Mouse (Mus musculus): ENCODE measurements around the gene Snai1.

The Snai1 gene

DNA sequence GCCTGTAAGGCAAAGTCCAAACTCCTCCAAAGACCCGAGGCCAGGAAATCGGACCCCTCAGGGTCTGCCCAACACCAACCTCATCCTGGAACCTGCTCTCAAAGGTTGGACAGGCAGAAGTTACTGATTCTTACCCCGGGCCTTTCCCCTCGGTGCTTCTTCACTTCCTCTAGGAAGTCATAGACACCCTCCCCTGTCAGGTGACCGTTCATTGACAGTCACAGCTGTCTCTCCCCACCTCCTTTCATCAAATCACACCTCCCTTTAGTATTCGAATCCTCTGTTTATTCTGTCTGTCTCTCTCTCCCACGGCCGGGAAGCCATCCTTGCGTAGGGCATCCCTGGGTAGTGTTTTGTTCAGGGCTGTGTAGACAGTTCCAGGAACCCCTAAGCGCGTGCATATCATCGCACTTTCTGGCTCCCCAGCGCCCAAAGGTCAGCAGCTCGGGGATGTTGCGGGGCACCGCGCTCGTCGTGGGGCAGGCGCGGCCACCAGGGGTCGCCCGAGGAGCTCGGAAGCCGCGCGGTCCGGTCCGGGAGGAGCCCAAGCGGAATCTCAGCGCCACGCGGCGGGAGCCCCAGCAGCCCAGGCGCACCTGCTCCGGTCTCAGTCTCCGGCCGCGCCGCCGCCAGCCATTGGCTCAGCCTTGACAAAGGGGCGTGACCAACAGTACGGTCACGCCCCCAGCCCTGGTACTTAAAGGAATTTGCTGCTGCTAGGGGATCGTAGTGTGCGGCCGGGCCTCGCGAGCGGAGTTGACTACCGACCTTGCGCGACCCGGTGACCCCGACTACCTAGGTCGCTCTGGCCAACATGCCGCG, at the start of gene Snai1:
Snai1 (plus strand) TSS at position 720 of the 822 bp plus-strand sequence.
- peak; percentile 73 for DNase-seq (ENCODE audit: low spot score)

DNA sequence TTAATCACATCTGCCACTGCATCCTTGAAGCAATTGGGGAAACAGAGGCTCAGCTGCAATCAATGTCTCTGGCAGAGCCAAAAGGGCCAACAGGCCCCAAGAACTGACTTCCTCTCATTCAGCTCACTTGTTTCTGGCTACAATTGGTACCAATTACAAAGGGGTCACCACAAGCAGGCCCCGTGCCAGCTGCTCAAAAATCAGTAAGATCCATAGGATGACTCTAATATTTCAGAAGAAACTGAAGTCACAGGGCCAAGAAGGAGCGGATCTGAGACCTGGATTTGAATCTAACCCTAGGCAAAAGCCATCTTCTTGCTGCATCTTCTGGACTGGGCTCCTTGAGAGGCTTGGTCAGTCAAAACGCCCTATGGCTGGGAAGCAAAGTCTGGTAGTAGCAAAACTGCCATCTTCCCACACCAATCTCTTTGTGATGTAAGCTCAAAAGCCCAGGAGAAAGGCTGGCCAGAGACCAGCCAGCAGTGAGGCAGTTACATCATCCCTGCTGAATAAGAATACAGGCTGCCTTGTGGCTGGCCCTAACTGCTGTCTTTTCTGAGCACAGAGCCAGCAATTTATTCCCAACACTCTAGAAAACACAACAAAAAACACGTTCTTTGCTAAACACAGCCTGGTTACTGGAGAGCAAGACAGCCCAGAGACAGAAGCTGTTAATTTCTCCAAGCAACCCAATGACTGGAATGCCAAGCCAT, 47.0 kb upstream of the Snai1 start:
- no peak for DNase-seq (ENCODE audit: low spot score)

DNA sequence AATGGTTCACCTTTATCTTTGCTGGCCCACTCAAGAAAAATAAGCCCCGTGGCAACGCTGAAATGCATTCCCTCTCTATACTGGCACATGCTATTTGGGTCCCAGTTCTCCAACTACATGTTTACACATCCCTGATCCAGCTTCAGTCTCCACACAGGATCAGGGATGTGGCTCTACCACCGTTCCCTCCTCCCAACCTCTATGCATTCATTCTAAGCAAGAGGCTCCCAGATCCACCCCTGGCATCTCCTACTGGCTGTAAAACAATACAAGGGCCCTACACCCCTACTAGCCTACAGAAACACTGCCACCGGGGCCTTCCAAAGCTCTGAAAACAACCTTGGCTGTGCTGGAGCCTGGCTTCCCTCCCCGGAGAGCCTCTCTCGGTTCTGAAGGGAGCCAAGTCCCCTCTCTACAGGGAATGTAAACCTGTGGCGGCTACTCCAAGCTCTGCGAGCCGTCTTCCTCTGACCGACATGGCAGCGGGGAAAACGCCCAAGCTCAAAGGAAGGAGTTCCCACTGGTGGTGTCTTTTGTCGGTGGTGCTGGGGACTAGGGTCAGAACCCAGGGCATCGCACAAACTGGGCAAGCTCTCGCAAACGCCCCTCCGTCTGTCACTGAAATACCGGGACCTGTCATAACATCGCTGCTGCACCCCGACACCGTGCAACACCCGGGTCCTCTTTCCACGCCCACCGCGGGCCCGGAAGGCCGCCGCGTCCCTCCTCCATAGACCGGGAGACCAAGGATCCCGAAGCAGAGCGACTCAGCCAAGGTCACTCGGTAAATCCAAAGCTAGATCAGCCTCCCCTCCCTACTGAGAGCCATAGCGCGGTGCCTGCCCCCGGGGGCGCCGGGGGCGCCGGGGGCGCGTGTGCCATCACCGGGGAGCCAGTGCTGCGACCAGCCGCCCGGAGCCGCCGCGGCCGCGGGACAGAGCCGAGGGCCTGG, 46.0 kb upstream of the Snai1 start, which contains the start of gene Rnf114:
Rnf114 (plus strand) TSS at position 889 of the 952 bp plus-strand sequence.
- DNase-seq (ENCODE audit: low spot score): peak; percentile 61

DNA sequence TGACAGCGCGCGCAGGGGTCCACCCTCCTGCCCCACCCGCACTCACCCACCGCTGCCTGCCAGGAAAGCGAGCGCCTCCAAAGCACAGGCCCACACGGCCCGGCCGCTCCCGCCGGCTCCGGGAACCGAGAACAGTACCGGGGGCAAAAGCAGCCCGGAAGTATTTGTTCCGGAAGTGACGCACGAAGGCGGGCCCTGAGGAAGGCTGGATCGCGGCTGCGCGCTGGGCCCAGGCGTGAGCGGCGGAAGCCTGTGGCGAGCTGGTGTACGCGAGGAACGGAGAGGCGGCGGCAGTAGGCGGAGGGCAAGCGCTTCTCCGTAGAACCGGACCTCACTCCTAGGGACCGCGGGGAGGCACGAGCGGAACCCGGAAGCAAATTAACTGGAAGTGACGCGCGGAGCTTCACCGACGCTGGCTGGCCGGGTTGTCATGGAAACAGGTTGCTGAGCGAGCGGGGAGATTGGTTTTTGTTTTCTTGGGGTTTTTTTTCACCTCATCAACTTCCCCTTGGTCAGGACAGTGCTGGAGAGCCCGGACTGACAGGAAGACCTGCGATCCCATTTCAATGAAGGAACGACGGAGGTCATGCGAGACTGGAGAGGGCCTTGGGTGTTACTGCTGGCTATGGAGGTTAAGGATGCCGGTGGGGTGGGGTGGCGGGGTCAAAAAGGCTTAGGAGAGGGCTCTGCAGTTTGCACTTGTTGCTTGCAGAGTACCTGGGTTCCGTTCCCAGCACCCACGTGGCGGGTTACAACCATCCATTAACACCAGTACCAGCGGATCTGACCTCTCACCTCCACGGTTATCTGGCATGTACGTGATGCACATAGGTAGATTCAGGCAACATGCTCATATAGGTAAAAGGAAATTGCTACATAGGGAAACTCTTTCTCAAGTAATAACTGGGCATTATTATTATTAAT, 45.0 kb upstream of the Snai1 start, which contains the start of gene Spata2:
Spata2 (minus strand) TSS at position 175 of the 924 bp plus-strand sequence.
- peak; percentile 94 for DNase-seq (ENCODE audit: low spot score)

DNA sequence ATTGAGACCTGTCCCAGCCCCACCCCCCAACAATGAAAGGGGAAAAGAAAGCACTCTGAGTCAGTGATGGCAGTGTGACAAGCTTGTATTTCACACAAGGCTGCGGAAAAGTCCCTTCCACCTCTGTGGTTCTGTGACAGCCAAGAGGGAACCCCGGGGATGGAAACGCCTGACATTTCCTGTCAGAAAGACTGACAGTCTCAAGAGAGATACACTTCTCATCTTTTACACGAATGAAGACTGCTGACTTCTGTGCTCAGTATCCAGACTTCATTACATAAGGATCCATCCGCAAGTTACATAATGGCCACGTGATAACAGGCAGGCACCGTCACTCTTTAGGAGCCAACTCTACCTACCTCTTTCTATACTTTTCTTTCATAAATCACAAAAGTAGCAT, 41.6 kb upstream of the Snai1 start:
- DNase-seq (ENCODE audit: low spot score): no peak

DNA sequence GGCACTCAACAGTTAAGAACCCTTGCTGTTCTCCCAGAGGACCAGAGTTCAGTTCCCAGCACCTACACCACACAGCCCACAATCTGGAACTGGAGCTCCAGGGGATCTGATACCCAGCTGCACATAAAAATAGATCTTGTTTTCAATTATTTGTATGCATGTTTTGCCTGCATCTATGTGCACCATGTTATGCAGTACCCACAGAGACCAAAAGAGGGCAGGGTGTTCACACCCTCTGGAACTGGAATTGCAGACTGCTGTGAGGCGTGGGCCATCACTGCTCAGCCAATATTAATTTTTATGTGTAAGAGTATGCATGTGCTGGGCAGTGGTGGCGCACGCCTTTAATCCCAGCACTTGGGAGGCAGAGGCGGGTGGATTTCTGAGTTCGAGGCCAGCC, 40.7 kb upstream of the Snai1 start:
- peak; percentile 49 for DNase-seq (ENCODE audit: low spot score)

DNA sequence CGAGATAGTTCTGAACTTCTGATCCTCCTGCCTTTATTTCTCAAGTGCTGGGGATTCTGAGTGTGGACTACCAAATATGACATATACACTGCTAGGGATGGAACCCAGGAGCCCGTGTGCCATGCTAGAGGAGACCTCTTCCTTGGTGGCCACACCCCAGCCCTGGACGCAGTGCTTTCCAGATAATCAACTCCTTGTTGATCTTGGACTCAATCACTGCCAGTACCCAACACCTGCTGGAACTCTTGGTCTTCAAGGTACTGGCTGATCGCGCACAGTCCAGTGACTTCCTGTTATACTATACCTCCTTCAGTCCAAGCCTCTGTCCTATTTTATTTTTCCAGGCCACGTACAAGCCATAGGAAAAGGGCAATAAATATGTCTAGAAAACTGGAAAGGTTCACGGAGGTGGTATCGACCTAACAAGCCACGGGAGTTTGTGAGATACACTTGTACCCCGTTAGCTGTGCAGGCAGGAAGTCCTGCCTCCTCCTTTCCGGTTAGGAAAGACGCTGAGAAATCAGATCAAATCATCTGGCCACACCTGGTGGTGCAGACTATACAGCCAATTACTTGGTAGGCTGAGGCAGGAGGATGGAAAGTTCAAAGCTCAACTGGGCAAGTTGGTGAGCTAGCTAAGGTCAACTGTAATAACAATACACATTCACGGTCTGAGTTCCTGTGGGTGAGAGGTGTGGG, 35.3 kb upstream of the Snai1 start:
- no peak for DNase-seq (ENCODE audit: low spot score)

DNA sequence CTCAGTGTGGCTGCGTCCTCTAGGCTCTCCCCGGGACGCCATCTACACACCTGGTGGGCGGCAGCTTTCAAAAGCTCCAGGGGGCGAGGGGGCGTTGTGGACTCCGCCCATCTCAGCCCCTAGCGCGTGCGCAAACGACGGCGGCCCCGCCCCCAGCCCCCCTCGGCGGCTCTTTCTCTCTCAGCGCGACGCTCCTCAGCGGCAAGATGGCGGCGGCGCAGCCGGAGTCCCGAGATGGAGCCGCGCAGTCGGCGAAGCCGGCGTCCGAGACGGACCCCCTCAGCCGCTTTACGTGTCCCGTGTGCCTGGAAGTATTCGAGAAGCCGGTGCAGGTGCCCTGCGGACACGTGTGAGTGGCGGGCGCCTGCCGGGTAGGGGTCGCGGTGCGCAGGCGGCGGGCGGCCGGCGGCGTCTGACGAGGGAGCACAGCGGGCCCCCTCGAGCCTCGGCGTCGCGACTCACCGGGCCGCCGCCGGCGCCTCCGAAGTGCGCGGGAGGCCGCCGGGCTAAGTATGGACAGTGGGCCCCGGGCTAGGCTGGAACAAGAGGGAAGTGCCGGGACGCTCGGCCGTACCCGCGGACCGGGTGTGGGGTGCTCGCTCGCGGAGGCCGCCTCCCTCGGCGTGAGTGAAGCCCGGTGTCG, 34.6 kb upstream of the Snai1 start:
- DNase-seq (ENCODE audit: low spot score): peak; percentile 71

DNA sequence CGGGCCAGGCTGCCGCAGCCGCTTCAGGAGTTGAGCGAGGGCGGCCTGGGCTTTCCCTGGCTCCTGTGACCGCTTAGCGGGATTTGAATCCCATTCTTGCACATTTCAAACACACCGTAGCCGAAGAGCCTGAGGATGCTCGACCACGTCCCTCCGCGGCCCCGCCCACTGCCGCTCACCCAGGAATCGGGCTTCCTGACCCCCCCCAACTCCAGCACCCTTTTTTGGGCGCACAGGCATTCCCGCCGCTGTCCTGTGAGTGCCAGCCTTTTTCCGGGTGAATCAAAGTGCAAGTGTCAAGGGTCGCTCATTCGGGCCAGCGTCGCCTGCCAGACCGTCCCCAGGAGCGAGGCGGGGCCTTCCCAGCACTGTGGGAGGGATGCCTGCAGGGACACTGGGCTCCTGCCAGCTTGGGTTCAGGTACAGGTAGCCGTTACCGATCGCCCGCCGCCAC, 34.1 kb upstream of the Snai1 start:
- no peak for DNase-seq (ENCODE audit: low spot score)

DNA sequence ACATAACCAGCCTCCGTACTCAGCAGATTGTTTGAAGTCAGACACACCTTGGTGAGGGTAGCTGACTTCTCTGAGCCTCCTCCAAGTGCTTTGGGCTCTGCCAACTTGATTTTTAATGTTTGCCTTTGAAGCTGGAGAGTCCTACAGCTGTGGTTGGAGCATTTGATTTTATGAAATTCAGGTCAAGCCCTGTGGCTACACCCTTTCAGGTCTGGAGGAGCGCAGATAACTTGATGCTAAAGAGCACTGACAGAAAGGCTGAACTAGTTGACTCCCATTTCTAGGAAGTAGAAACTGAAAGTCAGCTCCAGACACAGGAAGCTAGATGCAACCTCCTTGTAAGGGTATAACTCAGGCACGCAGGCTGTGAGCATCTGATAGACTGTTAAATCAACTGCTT, 32.9 kb upstream of the Snai1 start:
- DNase-seq (ENCODE audit: low spot score): no peak

DNA sequence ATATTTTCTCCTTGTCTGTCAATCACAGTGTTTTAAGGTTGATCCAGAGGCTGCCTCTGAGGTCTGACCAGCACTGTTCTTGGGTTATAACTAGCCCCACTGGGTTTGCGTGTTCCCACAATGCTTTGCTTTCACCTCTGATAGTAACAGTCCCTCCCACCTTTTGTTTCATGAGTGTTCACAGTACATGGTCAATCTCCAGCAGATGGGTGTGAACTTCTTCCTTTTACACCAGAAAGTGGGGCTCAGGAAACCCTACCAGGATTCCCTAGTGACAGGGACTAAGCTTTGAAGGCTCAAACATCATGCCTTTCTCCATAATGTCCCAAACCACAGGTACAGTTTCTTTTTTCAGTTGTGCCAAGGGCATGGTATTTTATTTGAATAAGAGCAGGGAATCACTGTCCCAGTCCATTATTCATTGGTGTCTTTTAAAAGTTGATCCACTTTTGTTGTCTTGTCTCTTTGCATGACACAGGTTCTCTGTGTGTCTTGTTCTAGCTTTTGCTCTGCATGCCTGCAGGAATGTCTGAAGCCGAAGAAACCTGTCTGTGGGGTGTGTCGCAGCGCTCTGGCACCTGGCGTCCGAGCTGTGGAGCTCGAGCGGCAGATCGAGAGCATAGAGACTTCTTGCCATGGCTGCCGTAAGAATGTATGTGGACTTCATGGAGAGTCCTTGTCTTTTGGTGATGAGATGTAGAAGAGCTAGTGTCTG, 31.3 kb upstream of the Snai1 start:
- DNase-seq (ENCODE audit: low spot score): no peak

DNA sequence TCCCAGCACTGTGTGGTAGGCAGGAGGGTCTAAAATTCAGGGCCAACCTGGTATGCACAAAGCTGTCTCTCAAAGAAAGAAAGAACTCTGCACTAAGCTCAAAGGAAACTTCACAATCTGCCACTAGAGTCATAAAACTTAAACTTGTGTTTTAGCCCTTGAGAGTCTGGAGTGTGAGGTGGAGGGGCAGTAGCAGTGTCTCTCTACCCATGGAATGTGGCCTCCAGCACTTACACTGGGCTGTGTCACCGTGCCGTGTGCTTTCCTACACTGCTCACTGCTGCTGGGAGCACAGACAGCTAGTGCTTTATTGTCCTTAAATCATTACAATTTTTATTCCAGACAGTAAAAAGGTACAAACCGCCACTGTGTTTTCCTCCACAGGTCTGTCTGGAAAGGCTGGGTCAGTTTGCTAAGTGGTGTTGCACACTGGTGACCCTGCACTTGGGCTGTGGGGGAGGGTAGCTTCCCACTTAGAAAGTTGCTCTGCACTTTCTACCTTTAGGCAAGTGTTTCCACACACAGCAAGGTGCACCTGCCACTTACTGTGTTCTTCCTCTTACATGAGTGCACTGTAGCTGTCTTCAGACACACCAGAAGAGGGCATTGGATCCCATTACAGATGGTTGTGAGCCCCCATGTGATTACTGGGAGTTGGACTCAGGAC, 30.1 kb upstream of the Snai1 start:
- no peak for DNase-seq (ENCODE audit: low spot score)

DNA sequence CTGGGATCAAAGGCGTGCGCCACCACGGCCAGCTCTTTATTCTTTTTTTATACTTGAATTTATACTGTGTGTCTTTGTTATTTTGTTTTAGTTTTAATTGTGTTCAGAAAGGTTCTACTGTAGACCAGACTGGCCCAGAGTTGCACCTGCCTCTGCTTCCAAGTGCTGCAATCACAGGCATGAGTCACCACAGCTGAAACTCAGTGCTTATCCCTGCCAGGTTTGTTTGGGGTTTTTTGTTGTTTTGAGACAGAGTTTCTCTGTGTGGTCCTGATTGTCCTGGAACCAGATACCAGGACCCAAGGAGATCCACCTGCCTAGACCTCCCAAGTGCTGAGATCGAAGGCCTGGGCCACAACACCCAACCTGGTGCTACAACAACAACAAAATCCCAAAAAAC, 29.4 kb upstream of the Snai1 start:
- no peak for DNase-seq (ENCODE audit: low spot score)

DNA sequence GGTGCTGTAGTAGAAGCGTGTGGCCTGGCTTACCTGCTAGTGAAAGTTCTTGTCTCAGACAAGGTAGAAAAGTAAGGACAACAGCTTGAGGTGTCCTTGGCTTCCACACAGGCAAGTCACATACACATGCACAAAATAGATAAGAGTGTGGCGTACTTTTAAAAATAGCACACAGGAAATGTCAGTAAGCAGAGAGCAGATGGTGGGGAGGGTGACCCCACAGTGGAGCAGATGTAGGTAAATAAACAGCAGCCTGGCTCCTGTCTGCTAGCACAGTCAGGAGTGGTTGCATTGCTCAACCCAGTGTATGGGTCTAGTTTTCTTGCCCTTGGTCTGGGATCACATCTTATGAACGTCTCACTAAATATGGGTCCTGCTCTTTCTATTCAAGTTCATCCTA, 27.5 kb upstream of the Snai1 start:
- no peak for DNase-seq (ENCODE audit: low spot score)

DNA sequence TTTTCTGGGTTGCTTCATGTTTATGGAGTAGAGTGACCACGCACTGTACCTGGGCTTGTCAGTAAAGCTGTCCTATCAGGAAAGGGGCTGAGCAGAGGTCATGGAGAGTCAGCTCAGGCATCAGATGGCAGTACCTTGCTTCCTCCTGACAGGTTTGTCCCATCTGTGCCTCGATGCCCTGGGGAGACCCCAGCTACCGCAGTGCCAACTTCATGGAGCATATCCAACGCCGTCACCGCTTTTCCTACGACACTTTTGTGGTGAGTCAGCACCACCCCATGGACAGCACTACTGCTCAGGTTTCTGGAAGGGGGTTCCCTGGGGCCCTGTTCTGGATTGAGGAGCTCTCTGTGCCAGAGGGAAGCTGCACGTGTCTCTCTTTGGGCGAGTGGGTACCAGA, 25.6 kb upstream of the Snai1 start:
- DNase-seq (ENCODE audit: low spot score): no peak

DNA sequence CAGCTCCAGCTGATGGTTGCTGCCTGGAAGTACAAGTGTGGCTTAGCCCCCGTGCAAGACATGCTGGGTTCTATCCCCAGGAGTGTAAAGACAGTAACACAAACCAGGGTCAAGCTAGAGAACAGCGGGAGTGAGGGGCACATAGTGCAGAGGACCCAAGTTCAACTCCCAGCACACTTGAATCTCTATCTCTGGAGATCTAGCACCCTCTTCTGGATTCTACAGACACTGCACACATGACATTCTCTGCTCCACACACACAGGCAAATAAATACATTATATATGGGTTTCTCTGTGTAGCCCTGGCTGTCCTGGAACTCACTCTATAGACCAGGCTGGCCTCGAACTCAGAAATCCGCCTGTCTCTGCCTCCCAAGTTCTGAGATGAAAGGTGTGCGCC, 25.0 kb upstream of the Snai1 start:
- DNase-seq (ENCODE audit: low spot score): no peak

DNA sequence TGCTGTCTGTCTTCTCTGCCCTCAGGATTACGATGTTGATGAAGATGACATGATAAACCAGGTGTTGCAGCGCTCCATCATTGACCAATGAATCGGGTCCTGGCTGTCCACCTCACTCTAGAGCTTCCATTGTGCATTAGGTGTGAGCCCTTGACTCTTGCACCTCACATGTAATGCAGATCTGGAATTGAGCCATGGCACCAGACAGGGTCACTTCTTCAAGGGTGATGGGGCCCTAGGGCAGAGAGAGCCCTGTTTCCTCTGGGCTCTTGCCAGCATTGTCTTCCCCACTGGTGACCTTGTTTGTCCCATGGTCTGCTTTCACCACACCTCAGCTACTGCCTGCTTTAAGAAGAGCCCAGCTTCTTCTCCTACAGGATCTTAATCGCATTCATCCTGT, 23.4 kb upstream of the Snai1 start:
- DNase-seq (ENCODE audit: low spot score): no peak

DNA sequence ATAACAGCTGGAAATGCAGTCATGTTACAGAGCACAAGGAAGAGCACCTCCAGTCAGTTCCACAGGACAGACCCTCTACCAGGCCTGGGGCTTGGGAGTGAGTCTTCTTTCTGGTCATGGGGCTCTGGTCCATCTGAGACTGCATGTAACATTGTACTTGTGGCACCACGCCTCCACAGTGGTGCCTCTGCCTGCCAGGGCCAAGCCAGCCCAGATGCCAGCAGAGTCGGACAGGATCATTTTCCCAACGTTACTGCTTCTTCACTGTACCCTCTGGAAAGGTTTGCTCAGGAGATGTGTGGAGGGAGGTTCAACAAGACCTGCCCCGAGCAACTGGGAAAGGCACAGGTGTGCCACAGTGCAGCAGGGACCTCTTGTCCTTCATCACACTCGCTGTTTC, 22.3 kb upstream of the Snai1 start:
- DNase-seq (ENCODE audit: low spot score): no peak
